Mouse (Mus musculus): ENCODE results near the gene Rad9b. TPM values are rescaled to one million over a fixed set of nuclear protein-coding genes. Genes with fewer than 3 reads are reported as not detected.
A peak's percentile ranks its signal among the peaks of the same experiment; 100 is the strongest.

Gene Rad9b
- polyA plus RNA-seq, 1 experiment from 2014 or later, result 16.2 TPM

- Histone ChIP-seq H3K4me1 (replicated peaks; ENCODE audit: control insufficient read depth, insufficient read depth, low read length) (peaks cover 14% of the 10 kb centered on the region), H3K4me3 (replicated peaks; ENCODE audit: low read length) (no peak overlapping the region), H3K9ac (no peak overlapping the region), H3K36me3 (replicated peaks; ENCODE audit: control insufficient read depth, insufficient read depth) (no peaks in the 10 kb centered on the region), H3K27ac (no peak overlapping the region), H3K9me3 (ENCODE audit: control insufficient read depth, low read length) (no peaks in the 10 kb centered on the region), H3K27me3 (ENCODE audit: control insufficient read depth, insufficient read depth, low read length) (no peaks in the 10 kb centered on the region), H3K4me2 (replicated peaks) (peak overlapping the region; percentile 25; the same call in 1 of the 2 replicates)
- WGBS, result 17% methylated on average over 2 of the region's 2 CpGs
- ATAC-seq (ENCODE audit: low FRiP score) (no peak), DNase-seq (ENCODE audit: low spot score) (no peak)
These were observed 70.2 kb downstream of the Rad9b start for GRCm38 (mm10) chr5:122283828-122284182.

- H3K4me3 ChIP-seq (replicated peaks; ENCODE audit: low read length), result no peak overlapping the region
- no peak overlapping the region for H3K27ac ChIP-seq
- ATAC-seq (ENCODE audit: low FRiP score), result no peak
- no peak overlapping the region for H3K9ac ChIP-seq
- no peak overlapping the region for H3K4me2 ChIP-seq (replicated peaks)
- no peaks in the 10 kb centered on the region for H3K27me3 ChIP-seq (ENCODE audit: control insufficient read depth, insufficient read depth, low read length)
- no peaks in the 10 kb centered on the region for H3K36me3 ChIP-seq (replicated peaks; ENCODE audit: control insufficient read depth, insufficient read depth)
- no peaks in the 10 kb centered on the region for H3K9me3 ChIP-seq (ENCODE audit: control insufficient read depth, low read length)
- H3K4me1 ChIP-seq (replicated peaks; ENCODE audit: control insufficient read depth, insufficient read depth, low read length), result peaks cover 9% of the 10 kb centered on the region
- WGBS, result 39% methylated on average over 19 of the region's 19 CpGs
- no peak for DNase-seq (ENCODE audit: low spot score)
These were observed 73.1 kb downstream of the Rad9b start for GRCm38 (mm10) chr5:122280827-122281462.

- no peak for ATAC-seq (ENCODE audit: low FRiP score)
These were observed 73.6 kb downstream of the Rad9b start for GRCm38 (mm10) chr5:122280422-122280826.

GRCm38 (mm10) chr5:122279799-122280421, 74.1 kb downstream of the Rad9b start:
- Histone ChIP-seq H3K27ac (no peak overlapping the region), H3K36me3 (replicated peaks; ENCODE audit: control insufficient read depth, insufficient read depth) (no peaks in the 10 kb centered on the region), H3K27me3 (ENCODE audit: control insufficient read depth, insufficient read depth, low read length) (no peaks in the 10 kb centered on the region), H3K4me2 (replicated peaks) (no peak overlapping the region), H3K9me3 (ENCODE audit: control insufficient read depth, low read length) (no peaks in the 10 kb centered on the region), H3K4me1 (replicated peaks; ENCODE audit: control insufficient read depth, insufficient read depth, low read length) (no peaks in the 10 kb centered on the region), H3K4me3 (replicated peaks; ENCODE audit: low read length) (no peak overlapping the region), H3K9ac (no peak overlapping the region)
- DNase-seq (ENCODE audit: low spot score), result no peak
- ATAC-seq (ENCODE audit: low FRiP score), result no peak
- WGBS, result 86% methylated on average over 12 of the region's 12 CpGs

More at GRCm38 (mm10) chr5:122280422-122280826, 73.6 kb downstream of the Rad9b start:
- no peak for DNase-seq (ENCODE audit: low spot score)
- Histone ChIP-seq H3K4me3 (replicated peaks; ENCODE audit: low read length) (no peak overlapping the region), H3K4me1 (replicated peaks; ENCODE audit: control insufficient read depth, insufficient read depth, low read length) (peaks cover 3% of the 10 kb centered on the region), H3K27me3 (ENCODE audit: control insufficient read depth, insufficient read depth, low read length) (no peaks in the 10 kb centered on the region), H3K27ac (no peak overlapping the region), H3K9ac (no peak overlapping the region), H3K4me2 (replicated peaks) (no peak overlapping the region), H3K36me3 (replicated peaks; ENCODE audit: control insufficient read depth, insufficient read depth) (no peaks in the 10 kb centered on the region), H3K9me3 (ENCODE audit: control insufficient read depth, low read length) (no peaks in the 10 kb centered on the region)
- 54% methylated on average over 6 of the region's 6 CpGs for WGBS

GRCm38 (mm10) chr5:122278946-122279345, 75.1 kb downstream of the Rad9b start:
- ATAC-seq (ENCODE audit: low FRiP score) (no peak), DNase-seq (ENCODE audit: low spot score) (no peak)
- no peaks in the 10 kb centered on the region for H3K27me3 ChIP-seq (ENCODE audit: control insufficient read depth, insufficient read depth, low read length)
- H3K27ac ChIP-seq, result no peak overlapping the region
- no peak overlapping the region for H3K4me3 ChIP-seq (replicated peaks; ENCODE audit: low read length)
- H3K9ac ChIP-seq, result no peak overlapping the region
- 90% methylated on average over 7 of the region's 7 CpGs for WGBS
- H3K4me2 ChIP-seq (replicated peaks), result no peak overlapping the region
- no peaks in the 10 kb centered on the region for H3K9me3 ChIP-seq (ENCODE audit: control insufficient read depth, low read length)
- H3K4me1 ChIP-seq (replicated peaks; ENCODE audit: control insufficient read depth, insufficient read depth, low read length), result no peaks in the 10 kb centered on the region
- no peaks in the 10 kb centered on the region for H3K36me3 ChIP-seq (replicated peaks; ENCODE audit: control insufficient read depth, insufficient read depth)

- Histone ChIP-seq H3K27ac (no peak overlapping the region), H3K4me2 (replicated peaks) (no peak overlapping the region), H3K9me3 (ENCODE audit: control insufficient read depth, low read length) (no peaks in the 10 kb centered on the region), H3K36me3 (replicated peaks; ENCODE audit: control insufficient read depth, insufficient read depth) (no peaks in the 10 kb centered on the region), H3K4me1 (replicated peaks; ENCODE audit: control insufficient read depth, insufficient read depth, low read length) (no peaks in the 10 kb centered on the region), H3K4me3 (replicated peaks; ENCODE audit: low read length) (no peak overlapping the region), H3K9ac (no peak overlapping the region), H3K27me3 (ENCODE audit: control insufficient read depth, insufficient read depth, low read length) (no peaks in the 10 kb centered on the region)
- ATAC-seq (ENCODE audit: low FRiP score) (no peak), DNase-seq (ENCODE audit: low spot score) (no peak)
- WGBS, result 9% methylated on average over 5 of the region's 5 CpGs
These were observed 79.2 kb downstream of the Rad9b start for GRCm38 (mm10) chr5:122274785-122275184.

Other genes starting within 250 kb of the Rad9b start
- gene Ccdc63, start 213.4 kb downstream of the Rad9b start, polyA plus RNA-seq (2014; fragmentation: Nextera tagmentation; extraction: Ambion mirVana), result 0.23 TPM in 1 of 2 replicates, not detected in the other
- gene Ppp1cc, start 196.0 kb downstream of the Rad9b start, polyA plus RNA-seq (2014; fragmentation: Nextera tagmentation; extraction: Ambion mirVana), result 200 and 229 TPM in 2 replicates
- 1.2 and 1.5 TPM in 2 replicates for gene Hvcn1, start 147.4 kb downstream of the Rad9b start, polyA plus RNA-seq (2014; fragmentation: Nextera tagmentation; extraction: Ambion mirVana)
- 4.4 and 6.5 TPM in 2 replicates for gene Tctn1, start 89.8 kb downstream of the Rad9b start, polyA plus RNA-seq (2014; fragmentation: Nextera tagmentation; extraction: Ambion mirVana)
- gene Pptc7, start 69.9 kb downstream of the Rad9b start, polyA plus RNA-seq (2014; fragmentation: Nextera tagmentation; extraction: Ambion mirVana), result 8.4 and 8.5 TPM in 2 replicates
- gene Vps29, start 136 bp upstream of the Rad9b start, polyA plus RNA-seq (2014; fragmentation: Nextera tagmentation; extraction: Ambion mirVana), result 342 and 352 TPM in 2 replicates
- gene Gpn3, start 17.6 kb upstream of the Rad9b start, polyA plus RNA-seq (2014; fragmentation: Nextera tagmentation; extraction: Ambion mirVana), result 38.9 and 42.0 TPM in 2 replicates
- 155 and 156 TPM in 2 replicates for gene Fam216a, start 18.1 kb upstream of the Rad9b start, polyA plus RNA-seq (2014; fragmentation: Nextera tagmentation; extraction: Ambion mirVana)
- 57.1 and 62.5 TPM in 2 replicates for gene Arpc3, start 37.6 kb upstream of the Rad9b start, polyA plus RNA-seq (2014; fragmentation: Nextera tagmentation; extraction: Ambion mirVana)
- gene Anapc7, start 67.5 kb upstream of the Rad9b start, polyA plus RNA-seq (2014; fragmentation: Nextera tagmentation; extraction: Ambion mirVana), result 27.2 and 28.8 TPM in 2 replicates
- gene Atp2a2, start 148.0 kb upstream of the Rad9b start, polyA plus RNA-seq (2014; fragmentation: Nextera tagmentation; extraction: Ambion mirVana), result 74.1 and 74.7 TPM in 2 replicates

Measured in hindbrain, embryonic 14.5 days (tissue).